Mouse (Mus musculus): ENCODE data around the gene Dok4. TPM values are rescaled to one million over a fixed set of nuclear protein-coding genes. Genes with fewer than 3 reads are reported as not detected.
A peak's percentile ranks its signal among the peaks of the same experiment; 100 is the strongest.

Gene Dok4
- polyA plus RNA-seq, 1 experiment from 2014 or later: 28.2 TPM

DNA sequence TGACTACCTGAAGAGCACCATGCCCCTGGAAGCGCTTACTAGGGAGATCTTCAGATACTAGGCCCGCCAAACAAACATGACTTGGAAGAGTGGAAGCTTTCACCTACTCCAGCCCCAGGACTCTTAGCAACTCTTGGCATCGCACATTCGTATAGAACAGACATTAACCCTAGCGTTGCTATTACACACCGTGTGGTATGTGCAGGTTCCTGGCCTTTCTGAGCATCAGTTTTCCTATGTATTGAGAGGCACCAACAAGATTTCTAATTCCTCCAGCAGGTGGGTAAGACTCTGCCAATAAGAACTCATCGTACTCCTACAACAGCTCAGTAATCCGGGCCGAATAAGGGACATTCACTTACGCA, 40.8 kb upstream of the Dok4 start:
- H3K4me1 ChIP-seq (ENCODE audit: control insufficient read depth in 2 of 2, insufficient read depth in 2 of 2, low read length in 2 of 2): peaks cover 38 to 54% of the 10 kb centered on the region in 2 experiments
- H3K9ac ChIP-seq (ENCODE audit: low read length): peak overlapping the region; percentile 94
- 6% methylated on average over 10 of the region's 10 CpGs for WGBS
- no peaks in the 10 kb centered on the region; the same call in 1 of the 2 replicates for H3K27me3 ChIP-seq (ENCODE audit: control insufficient read depth, insufficient read depth, low read length)
- peaks cover 12% of the 10 kb centered on the region for H3K36me3 ChIP-seq (ENCODE audit: control insufficient read depth, insufficient read depth, low read length)
- H3K27ac ChIP-seq (replicated peaks in 1 of 2; ENCODE audit: control insufficient read depth in 1 of 2, insufficient read depth in 1 of 2, low read depth in 2 of 2, low read length in 2 of 2): peak overlapping the region; percentile 6 to 87; a peak in 3 of 4 replicates
- no peak for ATAC-seq (ENCODE audit: insufficient number of reproducible peaks, insufficient read depth, low FRiP score, low read depth)
- H3K9me3 ChIP-seq (ENCODE audit: control insufficient read depth, low read length): no peaks in the 10 kb centered on the region
- peak overlapping the region; percentile 86 to 89 for H3K4me3 ChIP-seq (ENCODE audit: control insufficient read depth in 1 of 2, insufficient read depth in 1 of 2, low read depth in 1 of 2, low read length in 2 of 2)
- peak overlapping the region; percentile 89 for H3K4me2 ChIP-seq (ENCODE audit: low read length)

- peak overlapping the region; percentile 94 for H3K9ac ChIP-seq (ENCODE audit: low read length)
- H3K9me3 ChIP-seq (ENCODE audit: control insufficient read depth, low read length): no peaks in the 10 kb centered on the region
- peak overlapping the region; percentile 89 for H3K4me2 ChIP-seq (ENCODE audit: low read length)
- peaks cover 17% of the 10 kb centered on the region for H3K36me3 ChIP-seq (ENCODE audit: control insufficient read depth, insufficient read depth, low read length)
- peak overlapping the region in 1 of 2 experiments; percentile 87; a peak in 1 of 4 replicates for H3K27ac ChIP-seq (replicated peaks in 1 of 2; ENCODE audit: control insufficient read depth in 1 of 2, insufficient read depth in 1 of 2, low read depth in 2 of 2, low read length in 2 of 2)
- WGBS: 46% methylated on average over 9 of the region's 9 CpGs
- H3K4me3 ChIP-seq (ENCODE audit: control insufficient read depth in 1 of 2, insufficient read depth in 1 of 2, low read depth in 1 of 2, low read length in 2 of 2): peak overlapping the region; percentile 86 to 89
- H3K4me1 ChIP-seq (ENCODE audit: control insufficient read depth in 2 of 2, insufficient read depth in 2 of 2, low read length in 2 of 2): peaks cover 38 to 50% of the 10 kb centered on the region in 2 experiments
- ATAC-seq (ENCODE audit: insufficient number of reproducible peaks, insufficient read depth, low FRiP score, low read depth): no peak
- no peaks in the 10 kb centered on the region; the same call in 1 of the 2 replicates for H3K27me3 ChIP-seq (ENCODE audit: control insufficient read depth, insufficient read depth, low read length)
Observed at GRCm38 (mm10) chr8:94916311-94916959, 40.3 kb upstream of the Dok4 start.

GRCm38 (mm10) chr8:94914701-94915101, 38.6 kb upstream of the Dok4 start:
- Histone ChIP-seq H3K4me2 (ENCODE audit: low read length) (peak overlapping the region; percentile 47), H3K4me1 (ENCODE audit: control insufficient read depth in 2 of 2, insufficient read depth in 2 of 2, low read length in 2 of 2) (peaks cover 38 to 50% of the 10 kb centered on the region in 2 experiments), H3K36me3 (ENCODE audit: control insufficient read depth, insufficient read depth, low read length) (peaks cover 31% of the 10 kb centered on the region), H3K9me3 (ENCODE audit: control insufficient read depth, low read length) (no peaks in the 10 kb centered on the region), H3K27me3 (ENCODE audit: control insufficient read depth, insufficient read depth, low read length) (no peaks in the 10 kb centered on the region; the same call in 1 of the 2 replicates), H3K27ac (replicated peaks in 1 of 2; ENCODE audit: control insufficient read depth in 1 of 2, insufficient read depth in 1 of 2, low read depth in 2 of 2, low read length in 2 of 2) (peak overlapping the region; percentile 32 to 68; a peak in 3 of 4 replicates), H3K4me3 (ENCODE audit: control insufficient read depth in 1 of 2, insufficient read depth in 1 of 2, low read depth in 1 of 2, low read length in 2 of 2) (no peak overlapping the region; a peak in 1 of 4 replicates), H3K9ac (ENCODE audit: low read length) (peak overlapping the region; percentile 48; the same call in 1 of the 2 replicates)
- peak; percentile 44 for ATAC-seq (ENCODE audit: insufficient number of reproducible peaks, insufficient read depth, low FRiP score, low read depth)
- 26% methylated on average over 3 of the region's 3 CpGs for WGBS

DNA sequence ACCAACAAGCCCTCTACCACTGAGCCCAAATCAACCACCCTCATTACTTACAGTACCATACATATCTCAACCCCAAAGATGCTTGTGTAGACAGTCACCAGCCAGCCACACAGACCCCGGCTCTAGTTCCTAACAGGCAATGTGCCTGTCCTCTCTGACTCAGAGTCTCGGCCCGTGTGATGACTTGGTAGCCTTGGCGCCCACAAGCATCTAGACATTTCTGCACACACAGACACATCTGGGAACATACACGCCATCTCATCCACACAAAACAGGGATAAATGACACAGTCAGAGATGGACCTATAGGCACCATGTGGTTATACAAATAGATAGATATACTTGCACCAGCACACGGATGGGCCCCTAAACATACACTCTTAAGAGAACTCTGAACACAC, 38.1 kb upstream of the Dok4 start:
- Histone ChIP-seq H3K4me3 (ENCODE audit: control insufficient read depth in 1 of 2, insufficient read depth in 1 of 2, low read depth in 1 of 2, low read length in 2 of 2) (no peak overlapping the region), H3K9ac (ENCODE audit: low read length) (no peak overlapping the region), H3K36me3 (ENCODE audit: control insufficient read depth, insufficient read depth, low read length) (peaks cover 36% of the 10 kb centered on the region), H3K27me3 (ENCODE audit: control insufficient read depth, insufficient read depth, low read length) (no peaks in the 10 kb centered on the region; the same call in 1 of the 2 replicates), H3K4me2 (ENCODE audit: low read length) (peak overlapping the region; percentile 47; the same call in 1 of the 2 replicates), H3K27ac (replicated peaks in 1 of 2; ENCODE audit: control insufficient read depth in 1 of 2, insufficient read depth in 1 of 2, low read depth in 2 of 2, low read length in 2 of 2) (peak overlapping the region in 1 of 2 experiments; percentile 41; a peak in 1 of 4 replicates), H3K4me1 (ENCODE audit: control insufficient read depth in 2 of 2, insufficient read depth in 2 of 2, low read length in 2 of 2) (peaks cover 38 to 50% of the 10 kb centered on the region in 2 experiments), H3K9me3 (ENCODE audit: control insufficient read depth, low read length) (no peaks in the 10 kb centered on the region)
- no peak for ATAC-seq (ENCODE audit: insufficient number of reproducible peaks, insufficient read depth, low FRiP score, low read depth)
- 67% methylated on average over 6 of the region's 6 CpGs for WGBS

- H3K4me1 ChIP-seq (ENCODE audit: control insufficient read depth in 2 of 2, insufficient read depth in 2 of 2, low read length in 2 of 2): peaks cover 37 to 53% of the 10 kb centered on the region in 2 experiments
- WGBS: 12% methylated on average over 76 of the region's 77 CpGs
- peak overlapping the region; percentile 28 to 35 for H3K4me3 ChIP-seq (ENCODE audit: control insufficient read depth in 1 of 2, insufficient read depth in 1 of 2, low read depth in 1 of 2, low read length in 2 of 2)
- peak overlapping the region; percentile 62; the same call in 1 of the 2 replicates for H3K9ac ChIP-seq (ENCODE audit: low read length)
- ATAC-seq (ENCODE audit: insufficient number of reproducible peaks, insufficient read depth, low FRiP score, low read depth): 0 out of 2 replicates have a peak, but pooled peaks have one; percentile 5
- no peaks in the 10 kb centered on the region; the same call in 1 of the 2 replicates for H3K27me3 ChIP-seq (ENCODE audit: control insufficient read depth, insufficient read depth, low read length)
- H3K27ac ChIP-seq (replicated peaks in 1 of 2; ENCODE audit: control insufficient read depth in 1 of 2, insufficient read depth in 1 of 2, low read depth in 2 of 2, low read length in 2 of 2): no peak overlapping the region
- H3K4me2 ChIP-seq (ENCODE audit: low read length): peak overlapping the region; percentile 69
- peaks cover 44% of the 10 kb centered on the region for H3K36me3 ChIP-seq (ENCODE audit: control insufficient read depth, insufficient read depth, low read length)
- H3K9me3 ChIP-seq (ENCODE audit: control insufficient read depth, low read length): no peaks in the 10 kb centered on the region
Observed at GRCm38 (mm10) chr8:94913061-94913660, 37.0 kb upstream of the Dok4 start.

- H3K4me3 ChIP-seq (ENCODE audit: control insufficient read depth in 1 of 2, insufficient read depth in 1 of 2, low read depth in 1 of 2, low read length in 2 of 2): no peak overlapping the region
- no peaks in the 10 kb centered on the region for H3K9me3 ChIP-seq (ENCODE audit: control insufficient read depth, low read length)
- peaks cover 24 to 35% of the 10 kb centered on the region in 2 experiments for H3K4me1 ChIP-seq (ENCODE audit: control insufficient read depth in 2 of 2, insufficient read depth in 2 of 2, low read length in 2 of 2)
- peaks cover 82% of the 10 kb centered on the region for H3K36me3 ChIP-seq (ENCODE audit: control insufficient read depth, insufficient read depth, low read length)
- no peak for ATAC-seq (ENCODE audit: insufficient number of reproducible peaks, insufficient read depth, low FRiP score, low read depth)
- no peak overlapping the region for H3K4me2 ChIP-seq (ENCODE audit: low read length)
- no peak overlapping the region for H3K27ac ChIP-seq (replicated peaks in 1 of 2; ENCODE audit: control insufficient read depth in 1 of 2, insufficient read depth in 1 of 2, low read depth in 2 of 2, low read length in 2 of 2)
- no peaks in the 10 kb centered on the region; the same call in 1 of the 2 replicates for H3K27me3 ChIP-seq (ENCODE audit: control insufficient read depth, insufficient read depth, low read length)
- 3% methylated on average over 4 of the region's 4 CpGs for WGBS
- no peak overlapping the region for H3K9ac ChIP-seq (ENCODE audit: low read length)
Observed at GRCm38 (mm10) chr8:94908847-94909246, 32.7 kb upstream of the Dok4 start.

DNA sequence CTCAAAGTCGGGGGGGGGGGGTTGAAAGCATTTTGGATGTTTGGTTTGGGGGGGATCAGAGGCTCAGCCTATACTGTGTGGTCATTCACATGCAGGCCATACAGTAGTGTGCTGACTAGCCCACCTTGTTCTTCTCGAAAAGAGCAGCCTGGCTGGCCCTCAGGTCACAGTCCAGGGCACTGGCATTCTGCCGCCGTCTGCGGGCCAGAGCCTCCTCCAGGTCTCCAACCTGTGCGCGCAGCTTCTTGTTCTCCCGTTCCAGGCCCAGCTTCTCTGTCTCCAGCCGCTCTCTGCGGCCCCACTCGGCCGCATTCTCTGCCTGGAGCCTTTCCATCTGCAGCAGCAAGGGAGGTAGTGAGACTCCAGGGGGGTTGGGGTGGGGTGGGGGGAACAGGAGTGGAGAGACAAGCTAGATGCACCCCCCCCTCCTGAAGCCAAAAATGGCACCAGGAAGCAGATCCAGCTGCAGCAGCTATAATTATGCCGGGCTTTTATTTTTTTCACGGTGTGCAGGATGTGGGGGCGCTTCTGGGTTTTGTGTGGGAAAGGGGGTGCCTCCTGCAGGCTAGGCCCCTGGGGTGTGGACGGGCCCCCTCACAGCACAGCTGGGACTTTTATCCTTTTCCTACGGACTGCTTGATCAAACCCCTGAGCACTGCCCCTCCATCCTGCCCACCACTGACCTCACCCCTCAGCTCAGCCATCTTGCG, 31.6 kb upstream of the Dok4 start:
- ATAC-seq (ENCODE audit: insufficient number of reproducible peaks, insufficient read depth, low FRiP score, low read depth): no peak
- Histone ChIP-seq H3K27me3 (ENCODE audit: control insufficient read depth, insufficient read depth, low read length) (no peaks in the 10 kb centered on the region; the same call in 1 of the 2 replicates), H3K9ac (ENCODE audit: low read length) (no peak overlapping the region), H3K9me3 (ENCODE audit: control insufficient read depth, low read length) (no peaks in the 10 kb centered on the region), H3K36me3 (ENCODE audit: control insufficient read depth, insufficient read depth, low read length) (peaks cover 89% of the 10 kb centered on the region), H3K27ac (replicated peaks in 1 of 2; ENCODE audit: control insufficient read depth in 1 of 2, insufficient read depth in 1 of 2, low read depth in 2 of 2, low read length in 2 of 2) (no peak overlapping the region), H3K4me3 (ENCODE audit: control insufficient read depth in 1 of 2, insufficient read depth in 1 of 2, low read depth in 1 of 2, low read length in 2 of 2) (no peak overlapping the region), H3K4me1 (ENCODE audit: control insufficient read depth in 2 of 2, insufficient read depth in 2 of 2, low read length in 2 of 2) (peaks cover 15 to 24% of the 10 kb centered on the region in 2 experiments), H3K4me2 (ENCODE audit: low read length) (no peak overlapping the region)
- whole genome bisulfite sequencing: 78% methylated on average over 18 of the region's 18 CpGs
